Mouse (Mus musculus) hematopoietic stem cell, adult 5-6 weeks (primary cell): ENCODE measurements around the gene Trmu. TPM values are rescaled to one million over a fixed set of nuclear protein-coding genes. Genes with fewer than 3 reads are reported as not detected.
"Not testable (repeated sequence)": the region's sequence is repeated elsewhere in the genome, so short reads cannot be mapped to it uniquely, and the experiment has no call there.

Experiments used
- ATAC-seq, 2 experiments: fragments of 125-278 bp in 1 of 2; replicated peaks in 1 of 2; 2 replicates each; pipeline ENCODE4 v1.8.0; 2016 to 2017; ENCODE audit warnings: inconsistent platforms in 2 of 2, mild to moderate bottlenecking in 2 of 2, moderate number of reproducible peaks in 2 of 2, low read depth in 1 of 2, moderate TSS enrichment in 1 of 2; ENCODE audit not compliant: low FRiP score in 2 of 2, poor library complexity in 2 of 2, severe bottlenecking in 2 of 2, insufficient read depth in 1 of 2, low TSS enrichment in 1 of 2
- total RNA-seq: library from RNA; stranded (forward); fragments of 172-1452, 232-1000 nt; gene quantifications from 2 replicates; pipeline ENCODE4 v1.2.3, GENCODE M21; 2017

Trmu gene
- total RNA-seq = 18.3 and 30.9 TPM in 2 replicates

DNA sequence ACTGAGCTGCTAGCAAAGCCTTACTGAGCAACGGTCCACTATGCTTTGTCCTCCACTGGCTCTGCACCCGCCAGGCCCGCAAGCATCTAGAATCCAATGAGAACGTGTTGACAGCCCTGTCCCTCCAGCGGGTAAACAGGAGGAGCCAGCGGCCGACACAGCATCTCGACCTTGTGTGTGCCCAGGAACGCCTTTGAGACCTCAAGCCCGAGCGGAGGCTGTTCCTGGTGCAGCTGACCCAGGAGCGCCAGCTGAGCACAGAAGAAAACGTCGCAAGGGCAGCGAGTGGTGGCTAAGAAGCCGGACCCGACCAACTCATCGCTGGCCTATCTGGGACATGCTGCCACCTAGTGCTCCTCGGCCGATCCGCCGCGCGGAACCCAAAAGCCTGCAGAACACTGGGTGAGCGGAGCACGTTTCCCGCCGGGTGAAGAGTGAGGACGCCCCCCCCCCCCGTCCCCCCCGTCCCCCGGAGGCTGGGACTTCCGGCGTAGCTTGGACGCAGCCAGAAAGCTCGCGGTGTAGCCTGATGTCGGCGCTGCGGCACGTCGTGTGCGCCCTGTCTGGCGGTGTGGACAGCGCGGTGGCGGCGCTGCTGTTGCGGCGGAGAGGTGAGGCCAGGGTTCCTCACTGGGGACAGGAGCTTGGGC is at the start of gene Trmu:
Trmu (plus strand) TSS at position 465 of the 650 bp plus-strand sequence.
- peak; percentile 89 to 92 for ATAC-seq

DNA sequence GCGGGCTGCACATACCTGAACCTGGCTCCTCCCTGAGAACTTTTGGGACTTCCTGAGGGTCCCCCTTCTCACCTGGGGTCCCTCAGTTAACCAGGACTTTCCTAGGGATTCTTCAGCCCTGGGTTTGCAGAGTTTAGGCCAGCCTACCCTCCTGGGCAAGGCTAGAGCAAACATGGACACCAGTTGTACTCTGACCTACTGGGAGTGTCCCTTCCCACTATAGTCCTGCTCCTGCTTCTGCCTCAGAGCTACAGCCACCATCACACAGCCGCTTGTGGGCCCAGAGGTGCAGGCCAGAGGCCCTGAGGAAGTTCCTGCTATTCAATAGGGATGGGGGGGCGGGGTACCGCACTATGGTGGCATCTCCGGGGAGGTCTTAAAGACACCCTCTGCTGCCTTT is 49.6 kb upstream of the Trmu start:
- no peak for ATAC-seq

GRCm38 (mm10) chr15:85831954-85832590 is 47.0 kb upstream of the Trmu start, which contains the start of gene Ttc38:
Gene Ttc38 (plus strand): TSS chr15:85832306.
- ATAC-seq = peak; percentile 93 to 97

DNA sequence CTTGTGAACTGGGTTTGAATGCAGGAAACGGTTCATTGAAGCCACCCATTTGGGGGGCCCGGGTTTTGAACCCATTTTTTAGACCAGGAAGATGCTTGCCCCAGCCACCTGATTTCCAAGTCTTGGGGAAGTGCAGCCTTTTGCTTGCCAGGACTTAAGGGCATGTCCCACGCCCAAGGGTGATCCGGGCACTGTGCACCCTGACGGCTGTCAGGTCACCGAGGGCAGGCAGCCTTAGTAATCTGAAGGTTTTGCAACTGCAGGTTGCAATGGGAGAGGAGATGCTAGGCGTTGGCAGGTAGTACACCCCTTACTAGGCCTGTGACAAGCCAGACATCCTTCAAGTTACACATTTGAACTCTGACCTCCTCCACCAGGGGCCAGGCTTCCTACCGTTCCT is 46.5 kb upstream of the Trmu start:
- no peak for ATAC-seq

- no peak for ATAC-seq
These were observed 43.8 kb upstream of the Trmu start for GRCm38 (mm10) chr15:85835335-85835734.

- no peak for ATAC-seq
These were observed 42.2 kb upstream of the Trmu start for GRCm38 (mm10) chr15:85836887-85837286.

DNA sequence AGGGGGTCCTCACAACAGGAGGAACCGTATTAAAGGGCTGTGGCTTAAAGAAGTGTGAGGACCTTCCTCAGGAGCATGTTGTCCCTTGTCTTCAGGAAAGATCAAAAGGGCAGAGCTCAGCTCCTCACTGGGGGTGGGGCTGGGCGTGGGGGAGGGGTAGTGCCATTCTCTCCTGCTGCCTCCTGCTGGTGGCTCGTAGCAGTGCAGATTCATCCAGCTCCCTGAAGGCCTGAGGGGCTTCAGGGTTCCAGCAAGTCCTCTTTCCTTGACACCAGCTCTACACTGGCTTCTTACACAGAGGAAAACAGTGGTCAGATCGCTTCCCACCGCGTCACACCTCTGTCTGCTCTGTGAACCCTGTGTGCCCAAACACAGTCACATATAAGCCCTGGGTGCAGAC is 38.1 kb upstream of the Trmu start:
- no peak for ATAC-seq

DNA sequence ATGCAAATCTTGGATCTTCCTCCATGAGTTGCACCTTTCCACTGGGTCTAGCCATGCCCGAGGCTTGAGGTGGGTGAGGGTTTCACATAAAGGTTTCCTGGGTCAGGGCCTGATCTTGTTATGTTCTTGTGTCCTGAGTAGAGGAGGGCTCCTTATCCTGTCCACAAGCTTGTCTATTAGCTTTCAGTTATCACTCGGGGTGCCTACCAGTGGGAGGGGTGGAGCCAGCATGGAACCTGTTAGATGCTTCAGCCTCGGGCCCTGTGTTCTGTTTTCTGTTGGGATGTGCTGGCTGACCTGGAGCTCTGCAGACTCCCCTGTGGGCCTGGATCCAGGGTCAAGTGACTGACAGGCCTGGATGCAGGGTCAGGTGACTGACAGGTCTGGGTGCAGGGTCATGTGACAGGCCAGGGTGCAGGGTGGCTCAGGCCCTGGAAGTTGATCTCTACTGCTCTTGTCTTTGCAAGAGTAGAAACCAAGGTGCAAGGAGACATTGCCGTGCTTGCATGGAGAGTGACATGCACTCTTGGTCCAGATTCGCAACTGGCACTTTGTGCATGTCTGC is 37.2 kb upstream of the Trmu start:
- no peak for ATAC-seq

DNA sequence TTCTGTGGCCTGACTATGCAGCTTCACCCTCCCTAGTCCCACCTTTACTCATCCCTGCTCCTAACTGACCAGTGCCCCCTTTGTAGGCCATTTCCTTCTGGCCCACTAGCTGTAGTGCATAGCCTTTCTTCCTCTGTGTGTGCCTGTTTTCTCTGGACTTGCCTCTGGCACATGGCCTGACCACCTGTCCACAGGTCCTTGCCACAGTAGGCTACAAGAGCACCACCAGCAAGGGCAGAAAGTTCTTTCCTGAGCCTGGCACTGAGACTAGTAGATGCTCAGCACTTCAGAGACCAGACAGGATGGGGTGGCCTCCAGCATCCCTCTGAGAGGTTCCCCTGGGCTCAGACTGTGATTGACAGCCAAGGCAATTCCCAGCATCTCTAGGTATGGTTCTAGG is 34.0 kb upstream of the Trmu start:
- no peak for ATAC-seq

DNA sequence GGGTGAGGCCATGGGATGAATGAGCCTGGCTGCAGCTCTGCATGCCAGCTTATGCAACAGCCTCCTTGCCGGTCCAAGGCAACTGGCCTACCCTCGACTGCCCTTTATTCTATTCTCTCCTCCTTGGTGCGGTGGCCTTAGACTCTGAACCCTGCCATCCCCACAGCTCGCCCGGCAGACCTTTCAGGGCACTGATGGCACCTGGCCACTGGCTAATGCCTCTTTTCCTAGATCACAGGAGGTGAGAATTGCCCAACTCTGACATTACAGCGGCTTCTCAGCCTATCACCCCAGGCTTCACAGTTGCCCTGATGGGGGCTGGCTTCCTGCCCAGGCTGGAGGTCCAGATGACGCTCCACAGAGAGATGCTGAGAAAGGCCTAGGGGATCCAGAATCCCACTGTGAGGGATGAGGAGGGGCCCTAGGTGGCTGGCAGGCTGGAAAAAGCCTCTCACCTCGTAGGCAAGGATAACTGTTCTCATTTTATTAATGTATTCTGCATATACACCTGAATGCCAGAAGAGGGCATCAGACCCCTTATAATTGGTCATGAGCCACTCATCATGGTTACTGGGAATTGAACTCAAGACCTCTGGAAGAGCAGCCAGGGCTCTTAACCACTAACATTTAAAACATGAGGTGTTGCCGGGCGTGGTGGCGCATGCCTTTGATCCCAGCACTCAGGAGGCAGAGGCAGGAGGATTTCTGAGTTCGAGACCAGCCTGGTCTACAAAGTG is 27.3 kb upstream of the Trmu start:
- no peak for ATAC-seq

GRCm38 (mm10) chr15:85858980-85859489 is 20.1 kb upstream of the Trmu start:
- peak in 1 of 2 experiments; percentile 26; a peak in 3 of 4 replicates for ATAC-seq

GRCm38 (mm10) chr15:85859490-85860031 is 19.6 kb upstream of the Trmu start, which contains the start of gene Gtse1:
Gene Gtse1 (plus strand): TSS chr15:85859745.
- peak; percentile 100 for ATAC-seq

- not testable (repeated sequence) for ATAC-seq
These were observed 13.2 kb upstream of the Trmu start for GRCm38 (mm10) chr15:85865913-85866312.

GRCm38 (mm10) chr15:85867696-85868095 is 11.4 kb upstream of the Trmu start:
- peak; percentile 69 to 89 for ATAC-seq

- ATAC-seq = no peak
These were observed 1.8 kb upstream of the Trmu start for GRCm38 (mm10) chr15:85877336-85877735.

GRCm38 (mm10) chr15:85879498-85879895 is 385 bp downstream of the Trmu start:
- ATAC-seq = peak in 1 of 2 experiments; percentile 9; a peak in 1 of 4 replicates

DNA sequence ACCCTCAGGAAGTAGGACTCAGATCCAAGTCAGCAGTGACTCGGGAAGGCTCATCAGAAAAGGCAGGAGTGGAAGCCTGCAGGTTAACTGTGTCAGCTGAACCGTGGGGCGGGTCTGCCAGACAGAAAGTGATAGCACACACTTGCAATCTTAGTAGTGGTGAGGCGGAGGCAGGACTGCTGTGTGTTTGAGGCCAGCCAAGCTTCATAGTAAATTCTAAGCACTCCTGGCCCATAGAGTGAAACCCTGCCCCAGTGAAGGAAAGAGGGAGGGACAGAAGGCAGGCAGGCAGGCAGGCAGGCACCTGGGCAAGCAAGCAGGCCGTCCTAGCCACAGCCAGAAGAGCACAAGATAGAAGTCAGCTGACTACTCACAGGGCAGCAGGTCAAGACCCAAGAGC is 6.5 kb downstream of the Trmu start:
- no peak for ATAC-seq
